Mouse (Mus musculus): ENCODE measurements around the gene Slc2a10. TPM values are rescaled to one million over a fixed set of nuclear protein-coding genes. Genes with fewer than 3 reads are reported as not detected.

Gene Slc2a10
- polyA plus RNA-seq, 1 experiment, result 1.00 TPM

- 84% methylated on average over 8 of the region's 8 CpGs for WGBS
- DNase-seq, result no peak
- H3K4me1 ChIP-seq (replicated peaks; ENCODE audit: control insufficient read depth, insufficient read depth, low read length), result peaks cover 8% of the 10 kb centered on the region; the same call in 1 of the 2 replicates
- peaks cover 5% of the 10 kb centered on the region; the same call in 1 of the 2 replicates for H3K27me3 ChIP-seq (ENCODE audit: control insufficient read depth, insufficient read depth, low read length)
- no peaks in the 10 kb centered on the region for H3K36me3 ChIP-seq (ENCODE audit: control insufficient read depth, insufficient read depth, low read length)
- TF ChIP-seq CTCF (IDR thresholded peaks at IDR 0.05; ENCODE audit: borderline replicate concordance, control insufficient read depth, extremely low read depth, insufficient read depth, low read length, poor library complexity), result no peak
- no peak for TF ChIP-seq POLR2A (IDR thresholded peaks at IDR 0.05; ENCODE audit: control insufficient read depth, extremely low read depth, insufficient read depth, low read length, poor library complexity)
- no peak overlapping the region for H3K27ac ChIP-seq (ENCODE audit: control insufficient read depth, insufficient read depth, low read length)
- no peak overlapping the region for H3K4me3 ChIP-seq (ENCODE audit: control insufficient read depth, insufficient read depth, low read length)
These were observed 60.5 kb downstream of the Slc2a10 start for GRCm38 (mm10) chr2:165564101-165564500.

GRCm38 (mm10) chr2:165564620-165565019, 61.0 kb downstream of the Slc2a10 start:
- TF ChIP-seq CTCF (IDR thresholded peaks at IDR 0.05; ENCODE audit: borderline replicate concordance, control insufficient read depth, extremely low read depth, insufficient read depth, low read length, poor library complexity) (no peak), POLR2A (IDR thresholded peaks at IDR 0.05; ENCODE audit: control insufficient read depth, extremely low read depth, insufficient read depth, low read length, poor library complexity) (no peak)
- no peak for DNase-seq
- peaks cover 8% of the 10 kb centered on the region; the same call in 1 of the 2 replicates for H3K4me1 ChIP-seq (replicated peaks; ENCODE audit: control insufficient read depth, insufficient read depth, low read length)
- H3K36me3 ChIP-seq (ENCODE audit: control insufficient read depth, insufficient read depth, low read length), result no peaks in the 10 kb centered on the region
- H3K27ac ChIP-seq (ENCODE audit: control insufficient read depth, insufficient read depth, low read length), result no peak overlapping the region
- WGBS, result 74% methylated on average over 6 of the region's 6 CpGs
- peaks cover 5% of the 10 kb centered on the region; the same call in 1 of the 2 replicates for H3K27me3 ChIP-seq (ENCODE audit: control insufficient read depth, insufficient read depth, low read length)
- H3K4me3 ChIP-seq (ENCODE audit: control insufficient read depth, insufficient read depth, low read length), result no peak overlapping the region

DNA sequence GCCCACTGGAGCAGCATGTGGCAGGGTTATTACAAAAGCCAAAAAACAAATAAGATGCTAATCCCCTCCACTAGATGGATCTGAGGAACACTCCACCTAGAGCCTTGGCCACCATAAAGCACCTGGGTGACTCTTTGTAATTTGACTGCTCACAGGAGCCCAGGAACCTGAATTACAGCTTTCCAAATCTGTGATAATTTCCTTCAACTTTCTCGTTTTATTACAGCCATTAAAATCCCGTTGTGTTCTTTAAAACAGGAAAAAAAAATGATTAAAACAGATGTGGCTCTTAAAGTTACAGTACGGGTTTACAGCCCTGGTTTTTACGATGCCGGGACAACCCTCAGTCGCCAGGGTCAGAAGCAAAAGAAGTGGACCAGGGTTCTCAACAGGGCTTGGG, 63.3 kb downstream of the Slc2a10 start:
- no peak for DNase-seq
- H3K27me3 ChIP-seq (ENCODE audit: control insufficient read depth, insufficient read depth, low read length), result peaks cover 5% of the 10 kb centered on the region; the same call in 1 of the 2 replicates
- TF ChIP-seq POLR2A (IDR thresholded peaks at IDR 0.05; ENCODE audit: control insufficient read depth, extremely low read depth, insufficient read depth, low read length, poor library complexity), result no peak
- no peak for TF ChIP-seq CTCF (IDR thresholded peaks at IDR 0.05; ENCODE audit: borderline replicate concordance, control insufficient read depth, extremely low read depth, insufficient read depth, low read length, poor library complexity)
- H3K27ac ChIP-seq (ENCODE audit: control insufficient read depth, insufficient read depth, low read length), result no peak overlapping the region
- no peak overlapping the region for H3K4me3 ChIP-seq (ENCODE audit: control insufficient read depth, insufficient read depth, low read length)
- H3K36me3 ChIP-seq (ENCODE audit: control insufficient read depth, insufficient read depth, low read length), result no peaks in the 10 kb centered on the region
- WGBS, result 79% methylated on average over 6 of the region's 6 CpGs
- peaks cover 8% of the 10 kb centered on the region; the same call in 1 of the 2 replicates for H3K4me1 ChIP-seq (replicated peaks; ENCODE audit: control insufficient read depth, insufficient read depth, low read length)

DNA sequence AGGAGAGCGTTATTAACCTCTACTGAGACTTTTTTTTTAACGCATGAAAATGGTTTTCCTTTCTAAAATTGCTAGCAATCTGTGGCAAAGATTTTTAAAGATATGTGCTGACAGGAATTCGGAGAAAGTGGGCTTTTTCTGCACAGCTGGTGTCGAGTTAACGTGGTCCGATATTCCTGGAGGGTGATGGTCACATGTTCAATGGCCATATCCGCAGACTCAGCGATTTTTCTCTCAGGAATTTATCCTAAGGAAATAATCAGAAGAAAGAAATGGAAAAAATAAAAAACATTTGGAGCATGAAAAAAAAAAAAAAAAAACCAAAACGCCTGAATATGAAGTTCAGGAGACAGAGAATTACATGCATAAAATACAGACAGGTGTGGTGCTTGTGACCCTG, 64.2 kb downstream of the Slc2a10 start:
- Histone ChIP-seq H3K4me3 (ENCODE audit: control insufficient read depth, insufficient read depth, low read length) (no peak overlapping the region), H3K36me3 (ENCODE audit: control insufficient read depth, insufficient read depth, low read length) (no peaks in the 10 kb centered on the region), H3K27ac (ENCODE audit: control insufficient read depth, insufficient read depth, low read length) (no peak overlapping the region), H3K27me3 (ENCODE audit: control insufficient read depth, insufficient read depth, low read length) (peaks cover 5% of the 10 kb centered on the region; the same call in 1 of the 2 replicates), H3K4me1 (replicated peaks; ENCODE audit: control insufficient read depth, insufficient read depth, low read length) (peaks cover 8% of the 10 kb centered on the region; the same call in 1 of the 2 replicates)
- no peak for TF ChIP-seq CTCF (IDR thresholded peaks at IDR 0.05; ENCODE audit: borderline replicate concordance, control insufficient read depth, extremely low read depth, insufficient read depth, low read length, poor library complexity)
- no peak for TF ChIP-seq POLR2A (IDR thresholded peaks at IDR 0.05; ENCODE audit: control insufficient read depth, extremely low read depth, insufficient read depth, low read length, poor library complexity)
- DNase-seq, result no peak
- WGBS, result 86% methylated on average over 9 of the region's 9 CpGs

GRCm38 (mm10) chr2:165568911-165569310, 65.3 kb downstream of the Slc2a10 start:
- WGBS, result 87% methylated on average over 6 of the region's 6 CpGs

More at GRCm38 (mm10) chr2:165568911-165569310, 65.3 kb downstream of the Slc2a10 start:
- H3K36me3 ChIP-seq (ENCODE audit: control insufficient read depth, insufficient read depth, low read length), result no peaks in the 10 kb centered on the region
- H3K4me3 ChIP-seq (ENCODE audit: control insufficient read depth, insufficient read depth, low read length), result no peak overlapping the region
- H3K27me3 ChIP-seq (ENCODE audit: control insufficient read depth, insufficient read depth, low read length), result no peaks in the 10 kb centered on the region
- no peak overlapping the region for H3K27ac ChIP-seq (ENCODE audit: control insufficient read depth, insufficient read depth, low read length)
- no peak for DNase-seq
- TF ChIP-seq CTCF (IDR thresholded peaks at IDR 0.05; ENCODE audit: borderline replicate concordance, control insufficient read depth, extremely low read depth, insufficient read depth, low read length, poor library complexity) (no peak), POLR2A (IDR thresholded peaks at IDR 0.05; ENCODE audit: control insufficient read depth, extremely low read depth, insufficient read depth, low read length, poor library complexity) (no peak)
- H3K4me1 ChIP-seq (replicated peaks; ENCODE audit: control insufficient read depth, insufficient read depth, low read length), result no peaks in the 10 kb centered on the region

Other genes with a start within 250 kb of the Slc2a10 start
- 78.7 and 82.3 TPM in 2 replicates for gene Slc35c2, start 215.9 kb upstream of the Slc2a10 start, polyA plus RNA-seq (2012; rRNA removed)
- 95.0 and 106 TPM in 2 replicates for gene Elmo2, start 177.3 kb upstream of the Slc2a10 start, polyA plus RNA-seq (2012; rRNA removed)
- gene Zfp663, start 135.1 kb upstream of the Slc2a10 start, polyA plus RNA-seq (2012; rRNA removed), result not detected in 2 replicates
- gene Zfp334, start 115.5 kb upstream of the Slc2a10 start, polyA plus RNA-seq (2012; rRNA removed), result 0.23 and 0.31 TPM in 2 replicates
- 0.37 and 0.44 TPM in 2 replicates for gene Ocstamp, start 103.4 kb upstream of the Slc2a10 start, polyA plus RNA-seq (2012; rRNA removed)
- 2.1 and 2.2 TPM in 2 replicates for gene Slc13a3, start 30.6 kb upstream of the Slc2a10 start, polyA plus RNA-seq (2012; rRNA removed)
- gene Trp53rka, start 10.5 kb upstream of the Slc2a10 start, polyA plus RNA-seq (2012; rRNA removed), result 32.2 and 34.8 TPM in 2 replicates
- gene Eya2, start 91.2 kb downstream of the Slc2a10 start, polyA plus RNA-seq (2012; rRNA removed), result 66.6 and 85.9 TPM in 2 replicates

Data from thymus, adult 2 months (tissue).